Comparison of ENCODE assay signal across 10 mouse cellular contexts in genomic region chr7:45098541-45099240, GRCm38 (mm10). TPM values are rescaled to one million over a fixed set of nuclear protein-coding genes. Genes with fewer than 3 reads are reported as not detected.
DNase-seq lines count a peak whose midpoint lies in the region; ATAC-seq and TF ChIP-seq lines count a peak whose summit lies in the region.
"Had no signal": no experiment of that assay in that cellular context is flagged by ENCODE, and none has a peak within 500 bp of the region (broad histone marks: within the 10 kb centered on the region; RNA-seq: fewer than 3 reads in every experiment).

No protein-coding gene starts in this region.

- no peak for TF ChIP-seq POLR2A in ES-Bruce4 (IDR thresholded peaks at IDR 0.05; ENCODE audit: insufficient read depth, low read length)
- no peak for TF ChIP-seq POLR2A in small intestine, adult 2 months (IDR thresholded peaks at IDR 0.05; ENCODE audit: low read depth, low read length)

- no peaks in the 10 kb centered on the region for H3K9me3 ChIP-seq in forebrain, postnatal 0 days (ENCODE audit: low read length)
- H3K9me3 ChIP-seq in forebrain, embryonic 14.5 days (replicated peaks; ENCODE audit: control insufficient read depth, low read length) = no peaks in the 10 kb centered on the region
- H3K9me3 ChIP-seq in liver, embryonic 14.5 days (ENCODE audit: control insufficient read depth, low read length) = no peaks in the 10 kb centered on the region
- H3K9me3 ChIP-seq in liver, embryonic 12.5 days (replicated peaks) = no peaks in the 10 kb centered on the region
- H3K9me3 ChIP-seq in ES-Bruce4 (replicated peaks; ENCODE audit: control insufficient read depth, insufficient read depth, low read length, poor library complexity, severe bottlenecking) = no peaks in the 10 kb centered on the region
- H3K9me3 ChIP-seq: lung, embryonic 15.5 days had no signal

- H3K4me3 ChIP-seq in forebrain, postnatal 0 days (ENCODE audit: low read depth, low read length) = no peak overlapping the region
- H3K4me3 ChIP-seq in forebrain, embryonic 14.5 days (ENCODE audit: low read depth, low read length) = no peak overlapping the region
- H3K4me3 ChIP-seq in liver, embryonic 14.5 days (ENCODE audit: insufficient read depth in 1 of 2, low read depth in 2 of 2, low read length in 2 of 2) = no peak overlapping the region
- no peak overlapping the region for H3K4me3 ChIP-seq in liver, embryonic 12.5 days
- H3K4me3 ChIP-seq in ES-Bruce4 (ENCODE audit: low read depth, low read length) = no peak overlapping the region
- no peak overlapping the region for H3K4me3 ChIP-seq in small intestine, adult 2 months (ENCODE audit: low read depth, low read length)
- H3K4me3 ChIP-seq: lung, embryonic 15.5 days had no signal

- WGBS in forebrain, postnatal 0 days = 91% methylated on average over 8 of the region's 8 CpGs
- WGBS in forebrain, embryonic 14.5 days = 91% methylated on average over 8 of the region's 8 CpGs
- WGBS in liver, embryonic 14.5 days (ENCODE audit: insufficient replicate concordance) = 77% methylated on average over 8 of the region's 8 CpGs
- WGBS in liver, embryonic 12.5 days (ENCODE audit: insufficient replicate concordance) = 76% methylated on average over 8 of the region's 8 CpGs
- WGBS in small intestine, adult 2 months = 90% methylated on average over 8 of the region's 8 CpGs

- H3K4me1 ChIP-seq in forebrain, postnatal 0 days (ENCODE audit: insufficient read depth) = no peaks in the 10 kb centered on the region
- H3K4me1 ChIP-seq in forebrain, embryonic 14.5 days (ENCODE audit: control insufficient read depth, insufficient read depth, low read length) = no peaks in the 10 kb centered on the region
- no peaks in the 10 kb centered on the region; a peak in 2 of 4 replicates for H3K4me1 ChIP-seq in liver, embryonic 14.5 days (replicated peaks; ENCODE audit: control insufficient read depth in 2 of 2, insufficient read depth in 2 of 2, low read length in 1 of 2)
- H3K4me1 ChIP-seq in liver, embryonic 12.5 days = peaks cover 41% of the 10 kb centered on the region
- peaks cover 2% of the 10 kb centered on the region for H3K4me1 ChIP-seq in ES-Bruce4 (ENCODE audit: control insufficient read depth, insufficient read depth, low read length)
- H3K4me1 ChIP-seq in small intestine, adult 2 months (ENCODE audit: control insufficient read depth, insufficient read depth, insufficient read length, low read length) = peaks cover 10% of the 10 kb centered on the region

- H3K27me3 ChIP-seq in forebrain, postnatal 0 days (ENCODE audit: insufficient read depth, low read length) = no peaks in the 10 kb centered on the region
- H3K27me3 ChIP-seq in forebrain, embryonic 14.5 days (replicated peaks; ENCODE audit: control insufficient read depth, insufficient read depth, low read length) = no peaks in the 10 kb centered on the region
- no peaks in the 10 kb centered on the region for H3K27me3 ChIP-seq in liver, embryonic 14.5 days (ENCODE audit: control insufficient read depth, insufficient read depth, low read length)
- 0 out of 2 replicates have a peak, but pooled peaks cover 3% of the 10 kb centered on the region for H3K27me3 ChIP-seq in liver, embryonic 12.5 days (replicated peaks)
- H3K27me3 ChIP-seq in ES-Bruce4 (ENCODE audit: control insufficient read depth, insufficient read depth, low read length, poor library complexity, severe bottlenecking) = no peaks in the 10 kb centered on the region
- no peaks in the 10 kb centered on the region for H3K27me3 ChIP-seq in small intestine, adult 2 months (ENCODE audit: control insufficient read depth, insufficient read depth, low read length)
- H3K27me3 ChIP-seq: lung, embryonic 15.5 days had no signal

- no peak overlapping the region for H3K27ac ChIP-seq in forebrain, postnatal 0 days (ENCODE audit: low read depth, low read length)
- H3K27ac ChIP-seq in forebrain, embryonic 14.5 days (ENCODE audit: low read depth, low read length) = no peak overlapping the region
- H3K27ac ChIP-seq in liver, embryonic 14.5 days = no peak overlapping the region
- H3K27ac ChIP-seq in liver, embryonic 12.5 days = no peak overlapping the region
- no peak overlapping the region for H3K27ac ChIP-seq in ES-Bruce4 (ENCODE audit: insufficient read depth, low read length)
- H3K27ac ChIP-seq in small intestine, adult 2 months (ENCODE audit: insufficient read depth, low read depth, low read length) = no peak overlapping the region

- no peak overlapping the region for H3K4me2 ChIP-seq in forebrain, postnatal 0 days (ENCODE audit: low read depth)
- H3K4me2 ChIP-seq in forebrain, embryonic 14.5 days (ENCODE audit: low read length) = no peak overlapping the region
- no peak overlapping the region for H3K4me2 ChIP-seq in liver, embryonic 14.5 days (ENCODE audit: low read depth)
- no peak overlapping the region for H3K4me2 ChIP-seq in liver, embryonic 12.5 days
- H3K4me2 ChIP-seq: lung, embryonic 15.5 days had no signal

- no peak for ATAC-seq in forebrain, postnatal 0 days
- no peak for ATAC-seq in forebrain, embryonic 14.5 days
- ATAC-seq in liver, embryonic 14.5 days (ENCODE audit: insufficient read depth) = no peak
- ATAC-seq in liver, embryonic 12.5 days = no peak

- no peak for TF ChIP-seq EP300 in liver, embryonic 14.5 days (IDR thresholded peaks at IDR 0.05; ENCODE audit: low read depth)
- no peak for TF ChIP-seq EP300 in ES-Bruce4 (IDR thresholded peaks at IDR 0.05; ENCODE audit: insufficient read depth, low read depth, low read length)

- peak; percentile 23 for TF ChIP-seq CTCF in forebrain, postnatal 0 days (IDR thresholded peaks at IDR 0.05; ENCODE audit: low read depth)
- TF ChIP-seq CTCF in liver, embryonic 14.5 days (IDR thresholded peaks at IDR 0.05; ENCODE audit: low read depth) = peak; percentile 58
- peak; percentile 69 for TF ChIP-seq CTCF in ES-Bruce4 (IDR thresholded peaks at IDR 0.05; ENCODE audit: low read depth, low read length)
- peak; percentile 14; the same call in 1 of the 2 replicates for TF ChIP-seq CTCF in small intestine, adult 2 months (IDR thresholded peaks at IDR 0.05; ENCODE audit: extremely low read depth, insufficient read length, insufficient replicate concordance, low read depth, low read length)

- H3K9ac ChIP-seq in forebrain, postnatal 0 days = no peak overlapping the region
- H3K9ac ChIP-seq in forebrain, embryonic 14.5 days (ENCODE audit: low read length) = no peak overlapping the region
- H3K9ac ChIP-seq in liver, embryonic 14.5 days (replicated peaks) = no peak overlapping the region
- H3K9ac ChIP-seq in liver, embryonic 12.5 days = no peak overlapping the region
- no peak overlapping the region for H3K9ac ChIP-seq in ES-Bruce4 (ENCODE audit: low read depth, poor library complexity, severe bottlenecking)
- H3K9ac ChIP-seq: lung, embryonic 15.5 days had no signal

- no peak for DNase-seq in forebrain, postnatal 0 days
- no peak for DNase-seq in forebrain, embryonic 14.5 days (ENCODE audit: low spot score)
- DNase-seq in liver, embryonic 14.5 days (ENCODE audit: low read depth in 3 of 3, low spot score in 3 of 3) = no peak
- no peak for DNase-seq in adrenal gland, adult 18-20 months (ENCODE audit: low spot score in 2 of 2)
- no peak for DNase-seq in cerebellum, postnatal 10 days
- DNase-seq: cerebellum, adult 9-11 months had no signal

- H3K36me3 ChIP-seq in forebrain, postnatal 0 days (ENCODE audit: insufficient read depth) = no peaks in the 10 kb centered on the region
- H3K36me3 ChIP-seq in forebrain, embryonic 14.5 days (ENCODE audit: control insufficient read depth, insufficient read depth, low read length) = no peaks in the 10 kb centered on the region
- H3K36me3 ChIP-seq in liver, embryonic 14.5 days (replicated peaks; ENCODE audit: control insufficient read depth, insufficient read depth, low read depth) = no peaks in the 10 kb centered on the region
- no peaks in the 10 kb centered on the region; the same call in 1 of the 2 replicates for H3K36me3 ChIP-seq in liver, embryonic 12.5 days
- no peaks in the 10 kb centered on the region for H3K36me3 ChIP-seq in ES-Bruce4 (ENCODE audit: control insufficient read depth, insufficient read depth, low read length, poor library complexity, severe bottlenecking)
- H3K36me3 ChIP-seq in small intestine, adult 2 months (ENCODE audit: control insufficient read depth, insufficient read depth, low read length) = peaks cover 12% of the 10 kb centered on the region; the same call in 1 of the 2 replicates
- H3K36me3 ChIP-seq: lung, embryonic 15.5 days had no signal

RNA-seq across cellular contexts. Expression of gene Fcgrt, which starts 5.0 kb away (rescaled TPM):
- 24.9 and 29.4 TPM in 2 replicates for total RNA-seq in forebrain, postnatal 0 days (2014; rRNA removed)
- 35.1 and 44.7 TPM in 2 replicates for polyA plus RNA-seq in forebrain, postnatal 0 days (2015; fragmentation: Nextera tagmentation; extraction: Ambion mirVana)
- 20.3 and 26.9 TPM in 2 replicates for polyA plus RNA-seq in forebrain, embryonic 14.5 days (2014; fragmentation: Nextera tagmentation; extraction: Ambion mirVana)
- 14.9 and 16.3 TPM in 2 replicates for polyA plus RNA-seq in liver, embryonic 14.5 days (2012; rRNA removed)
- 35.5 and 35.6 TPM in 2 replicates for polyA plus RNA-seq in liver, embryonic 14.5 days (2014; fragmentation: Nextera tagmentation; extraction: Ambion mirVana)
- polyA plus RNA-seq in liver, embryonic 12.5 days (2016; fragmentation: Nextera tagmentation; extraction: Ambion mirVana) = 26.6 and 26.9 TPM in 2 replicates
- 2.0 and 2.5 TPM in 2 replicates for polyA plus RNA-seq in ES-Bruce4 (2011; ENCODE audit: insufficient read depth, insufficient read length, low read depth, missing spikeins)
- polyA plus RNA-seq in small intestine, adult 2 months (2012; rRNA removed) = 47.9 and 78.3 TPM in 2 replicates
- total RNA-seq in adrenal gland, adult 18-20 months (2021) = 100 to 1,000 TPM; 111 to 137 TPM

RNA-seq across cellular contexts. Expression of gene Rcn3, which starts 6.7 kb away (rescaled TPM):
- total RNA-seq in forebrain, postnatal 0 days (2014; rRNA removed) = 29.7 and 43.8 TPM in 2 replicates
- polyA plus RNA-seq in forebrain, postnatal 0 days (2015; fragmentation: Nextera tagmentation; extraction: Ambion mirVana) = 32.6 and 36.4 TPM in 2 replicates
- polyA plus RNA-seq in forebrain, embryonic 14.5 days (2014; fragmentation: Nextera tagmentation; extraction: Ambion mirVana) = 67.4 and 73.9 TPM in 2 replicates
- polyA plus RNA-seq in liver, embryonic 14.5 days (2012; rRNA removed) = 20.1 and 20.6 TPM in 2 replicates
- 19.2 and 21.5 TPM in 2 replicates for polyA plus RNA-seq in liver, embryonic 14.5 days (2014; fragmentation: Nextera tagmentation; extraction: Ambion mirVana)
- 69.1 and 70.9 TPM in 2 replicates for polyA plus RNA-seq in liver, embryonic 12.5 days (2016; fragmentation: Nextera tagmentation; extraction: Ambion mirVana)
- 66.7 and 88.2 TPM in 2 replicates for polyA plus RNA-seq in ES-Bruce4 (2011; ENCODE audit: insufficient read depth, insufficient read length, low read depth, missing spikeins)
- 40.0 and 49.9 TPM in 2 replicates for polyA plus RNA-seq in small intestine, adult 2 months (2012; rRNA removed)
- 10 to 100 TPM; 32.0 to 36.4 TPM for total RNA-seq in adrenal gland, adult 18-20 months (2021)

RNA-seq across cellular contexts. Expression of gene Rps11, which starts 25.5 kb away (rescaled TPM):
- total RNA-seq in forebrain, postnatal 0 days (2014; rRNA removed) = 974 and 1,229 TPM in 2 replicates
- polyA plus RNA-seq in forebrain, postnatal 0 days (2015; fragmentation: Nextera tagmentation; extraction: Ambion mirVana) = 814 and 982 TPM in 2 replicates
- polyA plus RNA-seq in forebrain, embryonic 14.5 days (2014; fragmentation: Nextera tagmentation; extraction: Ambion mirVana) = 981 and 1,280 TPM in 2 replicates
- polyA plus RNA-seq in liver, embryonic 14.5 days (2012; rRNA removed) = 309 and 366 TPM in 2 replicates
- 989 and 1,016 TPM in 2 replicates for polyA plus RNA-seq in liver, embryonic 14.5 days (2014; fragmentation: Nextera tagmentation; extraction: Ambion mirVana)
- polyA plus RNA-seq in liver, embryonic 12.5 days (2016; fragmentation: Nextera tagmentation; extraction: Ambion mirVana) = 1,421 and 1,491 TPM in 2 replicates
- 2,753 and 2,969 TPM in 2 replicates for polyA plus RNA-seq in ES-Bruce4 (2011; ENCODE audit: insufficient read depth, insufficient read length, low read depth, missing spikeins)
- polyA plus RNA-seq in small intestine, adult 2 months (2012; rRNA removed) = 159 and 207 TPM in 2 replicates
- 1,000 to 10,000 TPM; 1,173 to 1,310 TPM for total RNA-seq in adrenal gland, adult 18-20 months (2021)

RNA-seq across cellular contexts. Expression of gene Rpl13a, which starts 29.9 kb away (rescaled TPM):
- total RNA-seq in forebrain, postnatal 0 days (2014; rRNA removed) = 2,018 and 2,903 TPM in 2 replicates
- 852 and 1,121 TPM in 2 replicates for polyA plus RNA-seq in forebrain, postnatal 0 days (2015; fragmentation: Nextera tagmentation; extraction: Ambion mirVana)
- polyA plus RNA-seq in forebrain, embryonic 14.5 days (2014; fragmentation: Nextera tagmentation; extraction: Ambion mirVana) = 1,037 and 1,253 TPM in 2 replicates
- polyA plus RNA-seq in liver, embryonic 14.5 days (2012; rRNA removed) = 534 and 909 TPM in 2 replicates
- polyA plus RNA-seq in liver, embryonic 14.5 days (2014; fragmentation: Nextera tagmentation; extraction: Ambion mirVana) = 992 and 1,027 TPM in 2 replicates
- polyA plus RNA-seq in liver, embryonic 12.5 days (2016; fragmentation: Nextera tagmentation; extraction: Ambion mirVana) = 1,134 and 1,149 TPM in 2 replicates
- polyA plus RNA-seq in ES-Bruce4 (2011; ENCODE audit: insufficient read depth, insufficient read length, low read depth, missing spikeins) = 3,729 and 4,020 TPM in 2 replicates
- 1,193 and 1,266 TPM in 2 replicates for polyA plus RNA-seq in small intestine, adult 2 months (2012; rRNA removed)
- 1,000 to 10,000 TPM; 1,445 to 1,619 TPM for total RNA-seq in adrenal gland, adult 18-20 months (2021)

RNA-seq across cellular contexts. Expression of gene Prrg2, which starts 36.2 kb away (rescaled TPM):
- total RNA-seq in forebrain, postnatal 0 days (2014; rRNA removed) = 6.3 and 15.9 TPM in 2 replicates
- polyA plus RNA-seq in forebrain, postnatal 0 days (2015; fragmentation: Nextera tagmentation; extraction: Ambion mirVana) = 14.9 and 15.1 TPM in 2 replicates
- 12.0 and 13.4 TPM in 2 replicates for polyA plus RNA-seq in forebrain, embryonic 14.5 days (2014; fragmentation: Nextera tagmentation; extraction: Ambion mirVana)
- polyA plus RNA-seq in liver, embryonic 14.5 days (2012; rRNA removed) = 8.5 and 10.1 TPM in 2 replicates
- polyA plus RNA-seq in liver, embryonic 14.5 days (2014; fragmentation: Nextera tagmentation; extraction: Ambion mirVana) = 6.2 and 7.3 TPM in 2 replicates
- polyA plus RNA-seq in liver, embryonic 12.5 days (2016; fragmentation: Nextera tagmentation; extraction: Ambion mirVana) = 8.5 and 8.6 TPM in 2 replicates
- 7.7 and 12.0 TPM in 2 replicates for polyA plus RNA-seq in ES-Bruce4 (2011; ENCODE audit: insufficient read depth, insufficient read length, low read depth, missing spikeins)
- polyA plus RNA-seq in small intestine, adult 2 months (2012; rRNA removed) = 81.7 and 172 TPM in 2 replicates
- total RNA-seq in adrenal gland, adult 18-20 months (2021) = 10 to 100 TPM; 14.9 to 28.3 TPM

Comparison
In these comparisons a context has a peak if more than half of its experiments do, and no peak if none do; other contexts are left out.
1. CTCF ChIP-seq: peak in every context shown above with its lines; median percentile 69 in ES-Bruce4; 58 in liver, embryonic 14.5 days; 23 in forebrain, postnatal 0 days; 14 in small intestine, adult 2 months.